In the genomic region with DNA sequence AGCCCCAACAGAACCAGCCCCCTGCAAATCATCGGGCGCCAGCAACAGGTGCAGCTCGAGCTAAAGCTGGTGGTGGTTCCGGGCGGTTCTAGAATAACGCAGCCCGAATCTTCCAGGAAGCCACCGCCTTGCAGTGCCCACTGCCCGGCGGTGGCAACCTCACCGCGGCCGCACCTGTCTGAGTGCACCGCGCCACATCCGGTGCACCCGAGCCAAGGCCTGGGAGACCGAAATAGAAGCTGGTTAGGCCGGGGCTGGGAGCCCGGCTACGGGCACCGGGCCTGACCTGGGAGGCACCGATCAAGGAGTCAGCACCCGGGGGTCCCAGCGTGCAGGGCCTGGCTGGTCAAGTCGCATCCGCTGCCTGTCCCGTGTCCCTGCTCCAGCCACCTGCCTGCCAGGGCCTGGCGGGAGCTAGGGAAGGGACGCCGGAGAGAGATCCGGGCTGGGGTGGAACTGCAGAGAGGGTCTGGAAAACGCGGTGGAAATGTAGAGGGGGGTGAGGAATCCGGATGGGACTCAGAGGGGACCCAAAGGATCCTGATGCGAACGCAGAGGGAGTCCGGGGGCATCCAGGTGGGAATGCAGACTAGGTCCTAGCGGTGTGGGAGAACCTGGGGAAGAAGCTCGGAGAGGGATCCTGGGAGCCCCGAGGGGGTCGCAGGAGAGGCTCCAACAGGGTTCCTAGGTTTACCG, we compare ENCODE assay signal across 8 mouse cellular contexts. TPM values are rescaled to one million over a fixed set of nuclear protein-coding genes. Genes with fewer than 3 reads are reported as not detected.
DNase-seq lines count a peak whose midpoint lies in the region; ATAC-seq lines count a peak whose summit lies in the region.

No protein-coding gene starts in this region.

- 3% methylated on average over 43 of the region's 43 CpGs for WGBS in heart, embryonic 10.5 days
- 1% methylated on average over 43 of the region's 43 CpGs for WGBS in kidney, embryonic 14.5 days

- peak; percentile 68 for ATAC-seq in kidney, embryonic 14.5 days (ENCODE audit: low FRiP score, low TSS enrichment)

- no peaks in the 10 kb centered on the region for H3K9me3 ChIP-seq in heart, embryonic 10.5 days
- no peaks in the 10 kb centered on the region for H3K9me3 ChIP-seq in kidney, embryonic 14.5 days (ENCODE audit: control insufficient read depth, low read length)

- H3K36me3 ChIP-seq in heart, embryonic 10.5 days, result no peaks in the 10 kb centered on the region
- no peaks in the 10 kb centered on the region for H3K36me3 ChIP-seq in kidney, embryonic 14.5 days (ENCODE audit: control insufficient read depth, insufficient read depth, low read length)

- peak overlapping the region; percentile 80 for H3K4me2 ChIP-seq in kidney, embryonic 14.5 days (replicated peaks; ENCODE audit: low read depth, low read length)

- peak; percentile 88 for DNase-seq in CD4-positive helper T cell, adult 2 months (ENCODE audit: low read depth, low spot score)
- peak; percentile 82 for DNase-seq in T-cell, adult 2 months (ENCODE audit: low spot score)
- DNase-seq in embryo, embryonic 11 days, result peak; percentile 50
- no peak for DNase-seq in heart, embryonic 10.5 days (ENCODE audit: low spot score)
- DNase-seq in lung, postnatal 14 days, result peak; percentile 40
- DNase-seq in right cerebral cortex, postnatal 14 days, result peak; percentile 43
- DNase-seq in left cerebral cortex, adult 8-10 months (ENCODE audit: low spot score in 2 of 2), result no peak

- peaks cover 37% of the 10 kb centered on the region for H3K4me1 ChIP-seq in heart, embryonic 10.5 days
- peaks cover 10% of the 10 kb centered on the region for H3K4me1 ChIP-seq in kidney, embryonic 14.5 days (ENCODE audit: control insufficient read depth, insufficient read depth, low read length)

- H3K27me3 ChIP-seq in heart, embryonic 10.5 days (ENCODE audit: insufficient read depth, poor library complexity, severe bottlenecking), result peaks cover 38% of the 10 kb centered on the region
- H3K27me3 ChIP-seq in kidney, embryonic 14.5 days (ENCODE audit: control insufficient read depth, insufficient read depth, low read length), result peaks cover 7% of the 10 kb centered on the region

- H3K27ac ChIP-seq in heart, embryonic 10.5 days, result peak overlapping the region; percentile 91
- no peak overlapping the region for H3K27ac ChIP-seq in kidney, embryonic 14.5 days (ENCODE audit: low read depth, low read length)

- H3K9ac ChIP-seq in kidney, embryonic 14.5 days (ENCODE audit: low read depth, low read length), result peak overlapping the region; percentile 74

- H3K4me3 ChIP-seq in heart, embryonic 10.5 days, result peak overlapping the region; percentile 92
- peak overlapping the region; percentile 65 for H3K4me3 ChIP-seq in kidney, embryonic 14.5 days (ENCODE audit: low read length)

RNA-seq across cellular contexts. Expression of gene Sema4d, which starts 0.7 kb away (rescaled TPM):
- polyA plus RNA-seq in heart, embryonic 10.5 days (2016; fragmentation: Nextera tagmentation; extraction: Ambion mirVana), result 8.7 and 13.1 TPM in 2 replicates
- 11.3 and 20.2 TPM in 2 replicates for polyA plus RNA-seq in kidney, embryonic 14.5 days (2014; fragmentation: Nextera tagmentation; extraction: Ambion mirVana)
- 10 to 100 TPM; 71.1 to 80.0 (median 75.5) TPM for total RNA-seq in left cerebral cortex, adult 8-10 months (2022)

RNA-seq across cellular contexts. Expression of gene Gadd45g, which starts 53.6 kb away (rescaled TPM):
- polyA plus RNA-seq in heart, embryonic 10.5 days (2016; fragmentation: Nextera tagmentation; extraction: Ambion mirVana), result 53.3 and 61.0 TPM in 2 replicates
- polyA plus RNA-seq in kidney, embryonic 14.5 days (2014; fragmentation: Nextera tagmentation; extraction: Ambion mirVana), result 26.6 and 29.0 TPM in 2 replicates
- total RNA-seq in left cerebral cortex, adult 8-10 months (2022), result 10 to 100 TPM; 10.3 to 22.3 (median 14.1) TPM

Comparison
In these comparisons a context has a peak if more than half of its experiments do, and no peak if none do; other contexts are left out.
1. DNase-seq: peak in CD4-positive helper T cell, adult 2 months (single experiment), T-cell, adult 2 months (single experiment), embryo, embryonic 11 days (single experiment), lung, postnatal 14 days (single experiment) and right cerebral cortex, postnatal 14 days (single experiment); none in heart, embryonic 10.5 days (single experiment) and left cerebral cortex, adult 8-10 months (0 of 2).